Mouse (Mus musculus): Measurements from ENCODE around the gene Mecom. TPM values are rescaled to one million over a fixed set of nuclear protein-coding genes. Genes with fewer than 3 reads are reported as not detected.

Mecom gene
- polyA plus RNA-seq, 1 experiment from 2014 or later = 37.4 TPM

DNA sequence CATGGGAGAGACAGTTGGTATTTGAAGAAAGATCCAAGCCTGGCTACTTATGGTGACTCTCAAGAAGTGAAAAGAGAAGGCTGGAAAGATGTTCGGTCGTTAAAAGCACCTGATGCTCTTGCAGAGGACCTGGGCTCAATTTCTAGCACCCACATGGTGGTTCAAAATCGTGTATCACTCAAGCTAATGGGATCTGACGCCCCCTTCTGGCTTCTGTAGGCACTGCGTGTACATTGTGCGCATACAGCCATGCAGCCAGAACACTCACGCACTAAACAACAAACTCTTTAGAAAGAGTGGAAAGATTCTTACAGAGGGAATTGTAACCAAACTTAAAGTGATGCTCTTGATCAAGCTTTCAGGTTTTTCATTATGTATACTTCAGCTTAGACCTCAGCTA, 550.7 kb downstream of the Mecom start:
- no peak for ATAC-seq (ENCODE audit: insufficient number of reproducible peaks, insufficient read depth, low FRiP score, low TSS enrichment)
- H3K36me3 ChIP-seq = no peaks in the 10 kb centered on the region
- WGBS = 83% methylated on average over 7 of the region's 7 CpGs
- H3K4me2 ChIP-seq (replicated peaks) = no peak overlapping the region
- H3K9me3 ChIP-seq = no peaks in the 10 kb centered on the region
- H3K27me3 ChIP-seq = no peaks in the 10 kb centered on the region
- H3K27ac ChIP-seq = no peak overlapping the region
- no peak overlapping the region for H3K9ac ChIP-seq
- no peak overlapping the region for H3K4me3 ChIP-seq
- no peaks in the 10 kb centered on the region for H3K4me1 ChIP-seq

DNA sequence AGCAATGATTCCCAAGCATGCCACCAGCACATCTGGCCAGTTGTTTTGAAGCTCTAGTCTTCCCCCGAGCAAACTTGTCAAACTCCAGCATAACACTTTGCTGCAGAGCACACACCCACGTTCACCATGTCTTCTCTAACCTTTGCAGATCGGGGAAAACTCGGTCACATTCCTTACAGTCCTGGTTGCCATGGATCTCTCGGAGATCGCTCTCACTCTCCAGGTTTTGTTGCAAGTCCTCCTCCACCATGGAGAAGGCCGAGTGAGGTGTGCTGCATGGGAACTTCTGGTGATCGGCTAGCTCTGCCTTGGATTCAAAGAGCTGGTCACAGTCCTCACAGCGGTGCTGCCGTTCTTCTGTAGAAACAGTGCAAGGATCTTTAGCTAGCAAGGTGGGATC, 554.5 kb downstream of the Mecom start:
- H3K9ac ChIP-seq = no peak overlapping the region
- H3K4me1 ChIP-seq = no peaks in the 10 kb centered on the region
- H3K27ac ChIP-seq = no peak overlapping the region
- H3K36me3 ChIP-seq = no peaks in the 10 kb centered on the region
- no peak overlapping the region for H3K4me2 ChIP-seq (replicated peaks)
- WGBS = 71% methylated on average over 10 of the region's 10 CpGs
- no peaks in the 10 kb centered on the region for H3K9me3 ChIP-seq
- ATAC-seq (ENCODE audit: insufficient number of reproducible peaks, insufficient read depth, low FRiP score, low TSS enrichment) = no peak
- no peaks in the 10 kb centered on the region for H3K27me3 ChIP-seq
- H3K4me3 ChIP-seq = no peak overlapping the region

DNA sequence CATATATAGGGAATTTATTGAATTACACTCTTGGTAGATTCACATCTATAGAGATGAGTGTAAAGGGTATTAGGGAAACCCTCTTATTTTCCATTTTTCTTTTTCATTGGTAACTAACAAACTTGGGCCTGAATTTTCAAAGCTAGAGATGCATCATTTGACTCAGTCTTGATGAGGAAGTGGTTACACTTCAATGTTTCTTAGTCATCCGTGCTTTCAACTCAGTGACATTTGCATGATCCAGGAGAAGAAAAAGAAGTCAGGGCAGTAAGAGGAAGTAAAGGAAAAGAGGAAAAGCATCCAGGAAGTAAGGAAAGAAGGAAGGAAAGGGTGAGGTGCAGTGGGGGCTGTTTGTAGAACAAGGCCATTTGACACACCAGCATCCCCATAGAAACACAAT, 556.3 kb downstream of the Mecom start:
- 88% methylated on average over 1 of the region's 1 CpGs for WGBS
- no peaks in the 10 kb centered on the region for H3K9me3 ChIP-seq
- H3K36me3 ChIP-seq = no peaks in the 10 kb centered on the region
- no peak overlapping the region for H3K4me2 ChIP-seq (replicated peaks)
- no peaks in the 10 kb centered on the region for H3K4me1 ChIP-seq
- no peak for ATAC-seq (ENCODE audit: insufficient number of reproducible peaks, insufficient read depth, low FRiP score, low TSS enrichment)
- H3K9ac ChIP-seq = no peak overlapping the region
- no peak overlapping the region for H3K4me3 ChIP-seq
- no peak overlapping the region for H3K27ac ChIP-seq
- H3K27me3 ChIP-seq = no peaks in the 10 kb centered on the region

DNA sequence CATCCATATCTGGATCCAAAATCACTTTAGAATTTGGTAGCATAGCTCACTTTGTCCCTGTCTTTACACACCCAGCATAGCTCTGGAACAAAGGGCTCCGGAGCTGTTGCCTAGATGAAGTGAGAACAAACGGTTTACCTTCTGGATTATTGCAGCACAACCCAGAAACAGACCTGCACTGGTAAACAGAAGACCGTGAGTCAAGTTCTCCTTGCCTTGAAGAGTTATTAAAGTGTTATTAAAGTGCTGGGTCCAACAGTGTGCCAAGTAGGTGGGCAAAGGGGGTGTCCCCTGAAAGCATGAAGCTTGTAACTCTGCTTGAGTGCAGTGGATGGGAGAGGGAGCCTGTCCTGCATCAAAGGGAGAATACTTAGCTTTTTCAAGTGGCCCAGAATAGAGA, 563.4 kb downstream of the Mecom start:
- no peak overlapping the region for H3K9ac ChIP-seq
- H3K4me3 ChIP-seq = no peak overlapping the region
- H3K4me1 ChIP-seq = no peaks in the 10 kb centered on the region
- no peak for ATAC-seq (ENCODE audit: insufficient number of reproducible peaks, insufficient read depth, low FRiP score, low TSS enrichment)
- no peaks in the 10 kb centered on the region for H3K9me3 ChIP-seq
- H3K27me3 ChIP-seq = no peaks in the 10 kb centered on the region
- 76% methylated on average over 3 of the region's 3 CpGs for WGBS
- no peak overlapping the region for H3K27ac ChIP-seq
- no peaks in the 10 kb centered on the region for H3K36me3 ChIP-seq
- no peak overlapping the region for H3K4me2 ChIP-seq (replicated peaks)

DNA sequence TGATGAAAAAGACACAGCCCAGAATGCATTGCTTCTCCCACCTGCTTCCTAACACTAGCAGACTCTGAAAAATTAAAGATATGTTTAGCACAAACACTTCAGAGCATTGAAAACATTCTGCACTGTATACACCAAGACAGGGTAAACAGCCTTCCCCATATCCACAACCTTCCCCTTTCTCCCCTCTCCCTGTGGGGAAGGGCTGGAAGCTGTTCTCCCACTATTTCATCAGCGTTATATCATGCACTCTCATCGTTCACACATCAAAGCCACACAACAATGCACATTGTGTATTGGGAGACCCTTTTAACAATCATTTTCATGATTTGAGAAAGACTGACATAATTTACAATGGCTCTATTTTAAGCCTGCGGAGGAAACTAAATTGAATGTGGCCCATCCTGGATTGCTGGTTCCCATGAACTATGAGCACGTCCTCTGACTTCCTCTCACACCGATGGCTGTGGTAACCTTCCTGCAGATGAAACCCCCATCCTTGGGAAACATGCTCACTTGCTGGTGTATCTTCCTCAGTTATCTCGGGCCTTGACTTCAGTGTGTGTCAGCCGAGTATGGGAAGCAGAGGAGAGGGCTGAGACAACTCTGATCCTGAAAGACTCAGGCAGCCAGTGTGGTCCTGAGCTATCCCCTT, 566.4 kb downstream of the Mecom start:
- Histone ChIP-seq H3K4me3 (no peak overlapping the region), H3K36me3 (no peaks in the 10 kb centered on the region), H3K27me3 (no peaks in the 10 kb centered on the region), H3K9me3 (no peaks in the 10 kb centered on the region), H3K4me1 (no peaks in the 10 kb centered on the region), H3K4me2 (replicated peaks) (no peak overlapping the region), H3K27ac (no peak overlapping the region), H3K9ac (no peak overlapping the region)
- WGBS = 75% methylated on average over 7 of the region's 7 CpGs
- no peak for ATAC-seq (ENCODE audit: insufficient number of reproducible peaks, insufficient read depth, low FRiP score, low TSS enrichment)

DNA sequence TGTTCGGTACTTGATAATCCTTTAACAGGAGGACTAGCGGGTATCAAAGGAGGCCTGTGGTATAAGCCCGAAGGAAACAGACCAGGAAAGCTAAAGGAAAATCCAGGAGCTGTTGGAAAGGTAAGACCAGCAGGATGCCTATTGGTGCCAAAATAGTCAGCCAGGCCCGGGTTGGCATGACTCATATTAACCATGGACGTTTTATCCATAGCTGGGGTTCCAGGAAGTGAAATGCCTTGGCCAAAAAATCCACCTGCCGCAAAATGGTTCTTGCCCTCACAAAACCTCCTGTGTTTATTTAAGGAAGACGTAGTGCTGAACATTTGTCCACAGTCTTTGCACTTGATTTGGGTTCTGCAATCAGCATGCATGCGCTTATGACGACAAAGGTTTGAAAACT, 567.3 kb downstream of the Mecom start:
- no peaks in the 10 kb centered on the region for H3K36me3 ChIP-seq
- no peaks in the 10 kb centered on the region for H3K27me3 ChIP-seq
- 86% methylated on average over 9 of the region's 9 CpGs for WGBS
- no peaks in the 10 kb centered on the region for H3K4me1 ChIP-seq
- H3K27ac ChIP-seq = no peak overlapping the region
- no peaks in the 10 kb centered on the region for H3K9me3 ChIP-seq
- no peak overlapping the region for H3K4me2 ChIP-seq (replicated peaks)
- no peak overlapping the region for H3K9ac ChIP-seq
- ATAC-seq (ENCODE audit: insufficient number of reproducible peaks, insufficient read depth, low FRiP score, low TSS enrichment) = no peak
- H3K4me3 ChIP-seq = no peak overlapping the region

DNA sequence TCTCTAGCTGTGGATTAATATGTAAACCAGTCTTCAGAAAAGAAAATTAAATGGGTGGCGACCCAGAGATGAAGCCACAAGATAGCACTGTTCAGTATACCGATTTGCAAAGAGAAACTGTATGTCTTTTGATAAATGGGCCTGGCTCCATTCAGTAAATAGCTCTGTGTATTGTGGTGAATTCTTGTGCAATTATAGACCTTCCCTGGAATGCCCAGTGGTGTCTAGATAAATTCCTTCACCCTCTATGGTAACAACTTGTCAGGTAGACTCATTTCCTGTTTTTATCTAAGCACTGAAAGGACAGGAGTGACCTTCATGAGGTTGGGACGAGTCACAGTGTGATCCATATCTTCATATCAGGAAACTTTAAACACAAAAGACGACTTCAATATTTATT, 571.2 kb downstream of the Mecom start:
- no peaks in the 10 kb centered on the region for H3K27me3 ChIP-seq

DNA sequence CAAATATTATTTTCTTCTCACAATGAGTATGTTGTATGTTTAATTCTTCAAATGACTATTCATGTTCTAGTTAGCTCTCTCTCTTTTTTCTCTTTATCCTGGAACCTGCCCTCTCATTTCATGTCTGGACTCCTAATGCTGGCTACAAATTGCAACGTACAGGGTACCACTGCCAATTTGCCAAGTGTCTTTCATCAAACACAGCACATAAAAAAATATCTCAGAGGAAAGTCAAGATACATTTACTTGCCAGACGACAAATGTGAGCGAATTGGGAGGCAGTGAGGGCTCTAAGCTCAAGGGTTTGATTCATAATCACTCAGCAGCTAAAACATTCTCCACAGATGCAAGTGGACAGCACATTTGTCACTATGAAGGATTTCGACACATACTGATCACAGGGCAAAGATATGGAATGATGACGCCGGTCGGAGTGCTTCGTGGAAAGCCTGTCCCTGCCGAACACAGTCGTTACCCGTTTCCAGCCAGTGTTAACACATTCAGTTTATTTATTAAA, 579.3 kb downstream of the Mecom start:
- H3K27me3 ChIP-seq = no peaks in the 10 kb centered on the region
- H3K4me3 ChIP-seq = no peak overlapping the region
- H3K9ac ChIP-seq = no peak overlapping the region
- no peaks in the 10 kb centered on the region; the same call in 1 of the 2 replicates for H3K36me3 ChIP-seq
- H3K4me2 ChIP-seq (replicated peaks) = no peak overlapping the region
- no peak overlapping the region for H3K27ac ChIP-seq
- 81% methylated on average over 11 of the region's 11 CpGs for WGBS
- H3K9me3 ChIP-seq = no peaks in the 10 kb centered on the region
- H3K4me1 ChIP-seq = no peaks in the 10 kb centered on the region
- no peak for ATAC-seq (ENCODE audit: insufficient number of reproducible peaks, insufficient read depth, low FRiP score, low TSS enrichment)

More for the DNA sequence above, 571.2 kb downstream of the Mecom start:
- Histone ChIP-seq H3K9me3 (no peaks in the 10 kb centered on the region), H3K4me1 (no peaks in the 10 kb centered on the region), H3K4me2 (replicated peaks) (no peak overlapping the region), H3K36me3 (no peaks in the 10 kb centered on the region), H3K9ac (no peak overlapping the region), H3K27ac (no peak overlapping the region), H3K4me3 (no peak overlapping the region)
- WGBS = 72% methylated on average over 4 of the region's 4 CpGs
- ATAC-seq (ENCODE audit: insufficient number of reproducible peaks, insufficient read depth, low FRiP score, low TSS enrichment) = no peak

DNA sequence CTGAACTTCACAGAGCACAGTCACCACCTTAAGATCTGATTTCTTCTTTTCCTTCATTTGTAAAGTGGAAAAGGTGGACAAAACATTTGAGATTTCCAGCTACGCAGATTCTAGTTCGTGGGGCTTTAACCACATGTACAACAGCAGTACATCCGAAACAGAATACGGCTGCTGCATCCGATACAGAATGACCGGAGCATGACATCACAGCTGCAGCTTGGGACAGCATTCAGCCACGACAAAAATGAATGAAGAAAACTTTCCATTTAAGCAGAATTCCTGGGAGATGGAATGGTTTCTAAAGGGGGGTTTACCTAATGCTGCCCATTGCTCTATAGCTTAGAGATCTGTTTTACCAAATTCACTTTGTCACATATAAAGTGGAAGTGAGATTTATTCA, 583.9 kb downstream of the Mecom start:
- 73% methylated on average over 7 of the region's 7 CpGs for WGBS
- ATAC-seq (ENCODE audit: insufficient number of reproducible peaks, insufficient read depth, low FRiP score, low TSS enrichment) = no peak

DNA sequence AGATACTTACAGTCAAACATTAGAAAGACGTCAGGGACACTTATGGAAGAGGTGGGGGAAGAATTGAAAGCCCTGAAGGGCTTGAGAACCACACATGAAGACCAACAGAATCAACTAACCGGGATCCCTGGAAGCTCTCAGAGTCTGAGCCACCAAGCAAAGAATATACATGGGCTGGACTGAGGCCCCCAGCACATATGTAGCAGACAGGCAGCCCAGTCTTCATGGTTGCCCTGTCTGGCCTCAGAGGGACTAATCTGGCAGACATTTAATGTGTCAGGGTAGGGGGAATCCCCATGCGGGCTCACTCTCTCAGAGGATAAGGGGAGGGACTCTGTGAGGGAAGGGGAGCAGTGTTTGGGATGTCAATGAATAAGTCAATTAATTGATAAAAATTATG, 584.4 kb downstream of the Mecom start:
- H3K4me1 ChIP-seq = no peaks in the 10 kb centered on the region
- H3K27me3 ChIP-seq = no peaks in the 10 kb centered on the region
- ATAC-seq (ENCODE audit: insufficient number of reproducible peaks, insufficient read depth, low FRiP score, low TSS enrichment) = no peak
- H3K36me3 ChIP-seq = no peaks in the 10 kb centered on the region; the same call in 1 of the 2 replicates
- no peak overlapping the region for H3K27ac ChIP-seq
- no peak overlapping the region for H3K4me2 ChIP-seq (replicated peaks)
- 74% methylated on average over 3 of the region's 3 CpGs for WGBS
- no peak overlapping the region for H3K9ac ChIP-seq
- H3K9me3 ChIP-seq = no peaks in the 10 kb centered on the region
- no peak overlapping the region for H3K4me3 ChIP-seq

More for the DNA sequence above, 583.9 kb downstream of the Mecom start:
- Histone ChIP-seq H3K27me3 (no peaks in the 10 kb centered on the region), H3K36me3 (no peaks in the 10 kb centered on the region; the same call in 1 of the 2 replicates), H3K4me3 (no peak overlapping the region), H3K27ac (no peak overlapping the region), H3K4me2 (replicated peaks) (no peak overlapping the region), H3K9me3 (no peaks in the 10 kb centered on the region), H3K4me1 (no peaks in the 10 kb centered on the region), H3K9ac (no peak overlapping the region)

DNA sequence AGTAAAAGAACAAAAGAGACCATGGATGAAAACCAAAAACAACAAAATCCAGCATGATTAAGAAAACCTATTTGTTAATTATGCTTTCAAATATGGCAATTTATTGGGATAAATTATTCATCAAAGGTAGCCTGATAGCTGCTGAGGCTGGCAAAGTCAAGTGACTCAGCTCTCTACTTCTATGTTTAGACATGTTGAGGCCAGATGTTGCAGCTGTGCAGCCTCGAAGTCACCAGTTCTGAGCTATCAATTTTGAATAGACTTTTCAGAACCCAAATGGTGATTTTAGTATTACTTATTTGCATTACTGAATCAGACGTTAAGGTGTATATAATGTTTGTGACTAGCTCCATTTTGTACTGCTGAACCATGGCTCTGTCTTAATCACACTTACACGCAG, 588.8 kb downstream of the Mecom start:
- 58% methylated on average over 3 of the region's 3 CpGs for WGBS
- Histone ChIP-seq H3K9me3 (no peaks in the 10 kb centered on the region), H3K4me1 (no peaks in the 10 kb centered on the region), H3K4me2 (replicated peaks) (no peak overlapping the region), H3K27ac (no peak overlapping the region), H3K9ac (no peak overlapping the region), H3K36me3 (0 out of 2 replicates have a peak, but pooled peaks cover 4% of the 10 kb centered on the region), H3K4me3 (no peak overlapping the region), H3K27me3 (no peaks in the 10 kb centered on the region)
- no peak for ATAC-seq (ENCODE audit: insufficient number of reproducible peaks, insufficient read depth, low FRiP score, low TSS enrichment)

DNA sequence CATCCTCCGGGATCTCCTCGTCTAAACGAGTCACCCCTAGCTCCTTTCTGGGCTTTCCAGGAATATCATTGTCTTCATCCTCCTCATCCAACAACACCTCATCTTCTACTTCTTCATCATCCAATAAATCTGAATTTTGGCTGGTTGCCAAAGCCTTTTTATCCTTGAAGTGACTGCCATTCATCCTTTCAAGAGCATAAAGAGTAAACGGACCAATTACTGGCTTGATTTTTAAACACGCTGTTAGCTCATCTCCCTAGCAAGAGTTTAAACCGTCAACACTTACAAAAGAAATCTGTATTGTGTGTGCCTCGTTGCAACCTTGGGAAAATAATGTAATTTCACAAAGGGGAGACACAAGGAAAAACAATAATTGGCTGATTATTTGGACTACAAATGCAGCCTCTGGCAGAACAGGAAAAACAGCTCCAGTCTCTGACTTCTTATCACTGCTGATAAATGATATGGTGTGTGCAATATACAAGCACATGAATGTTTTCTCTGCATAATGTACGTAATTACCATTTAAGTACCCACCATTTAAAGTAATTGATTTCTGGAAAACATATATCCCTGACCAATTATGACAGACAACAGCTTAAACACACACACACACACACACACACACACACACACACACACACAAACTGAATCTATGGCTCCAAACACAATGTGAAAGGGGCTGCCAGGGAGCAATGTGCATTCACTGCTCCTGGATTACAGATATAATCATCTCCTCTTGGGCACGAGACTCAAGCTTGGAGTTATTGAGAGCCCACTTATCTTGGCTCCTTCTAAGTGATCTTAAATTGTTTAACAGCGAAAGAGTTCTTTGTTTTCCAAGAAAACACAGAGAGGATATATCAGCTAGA, 590.2 kb downstream of the Mecom start:
- no peaks in the 10 kb centered on the region for H3K27me3 ChIP-seq
- H3K27ac ChIP-seq = no peak overlapping the region
- 0 out of 2 replicates have a peak, but pooled peaks cover 4% of the 10 kb centered on the region for H3K36me3 ChIP-seq
- H3K9ac ChIP-seq = no peak overlapping the region
- no peak overlapping the region for H3K4me3 ChIP-seq
- H3K4me1 ChIP-seq = no peaks in the 10 kb centered on the region
- 71% methylated on average over 10 of the region's 10 CpGs for WGBS
- H3K9me3 ChIP-seq = no peaks in the 10 kb centered on the region
- no peak for ATAC-seq (ENCODE audit: insufficient number of reproducible peaks, insufficient read depth, low FRiP score, low TSS enrichment)
- no peak overlapping the region for H3K4me2 ChIP-seq (replicated peaks)

All from embryonic facial prominence, embryonic 12.5 days (tissue).